Mouse (Mus musculus): ENCODE measurements around the gene Klhdc4. TPM values are rescaled to one million over a fixed set of nuclear protein-coding genes. Genes with fewer than 3 reads are reported as not detected.
A peak's percentile ranks its signal among the peaks of the same experiment; 100 is the strongest.

The Klhdc4 gene
- total RNA-seq, 4 experiments from 2014 or later: 9.9 to 12.4 (median 11.0) TPM

GRCm38 (mm10) chr8:121850018-121850417, 20.6 kb upstream of the Klhdc4 start:
- peak; percentile 46 to 47 for DNase-seq (ENCODE audit: low spot score in 2 of 2)

GRCm38 (mm10) chr8:121849303-121849702, 19.9 kb upstream of the Klhdc4 start:
- no peak for DNase-seq (ENCODE audit: low spot score in 2 of 2)

- no peak for DNase-seq (ENCODE audit: low spot score in 2 of 2)
Measured at GRCm38 (mm10) chr8:121848495-121848894, 19.1 kb upstream of the Klhdc4 start.

DNA sequence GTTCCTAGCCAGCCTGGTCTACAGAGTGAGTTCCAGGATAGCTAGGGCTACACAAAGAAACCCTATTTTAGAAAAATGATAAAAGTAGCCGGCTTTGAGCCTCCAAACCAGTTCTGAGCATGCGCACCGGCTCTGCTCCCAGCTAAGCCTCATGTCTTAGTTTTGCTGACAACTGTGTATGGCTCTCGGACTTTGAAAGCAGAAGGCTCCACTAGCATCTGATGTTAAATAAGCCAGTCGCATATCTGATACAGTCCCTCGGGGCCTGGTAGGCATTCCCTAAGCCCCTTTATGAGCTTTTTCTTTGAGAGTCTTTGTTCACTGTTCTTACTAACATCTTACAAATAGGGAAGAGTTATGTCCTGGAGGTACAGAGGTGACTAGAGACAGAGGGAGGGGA, 18.6 kb upstream of the Klhdc4 start:
- DNase-seq (ENCODE audit: low spot score in 2 of 2): no peak

DNA sequence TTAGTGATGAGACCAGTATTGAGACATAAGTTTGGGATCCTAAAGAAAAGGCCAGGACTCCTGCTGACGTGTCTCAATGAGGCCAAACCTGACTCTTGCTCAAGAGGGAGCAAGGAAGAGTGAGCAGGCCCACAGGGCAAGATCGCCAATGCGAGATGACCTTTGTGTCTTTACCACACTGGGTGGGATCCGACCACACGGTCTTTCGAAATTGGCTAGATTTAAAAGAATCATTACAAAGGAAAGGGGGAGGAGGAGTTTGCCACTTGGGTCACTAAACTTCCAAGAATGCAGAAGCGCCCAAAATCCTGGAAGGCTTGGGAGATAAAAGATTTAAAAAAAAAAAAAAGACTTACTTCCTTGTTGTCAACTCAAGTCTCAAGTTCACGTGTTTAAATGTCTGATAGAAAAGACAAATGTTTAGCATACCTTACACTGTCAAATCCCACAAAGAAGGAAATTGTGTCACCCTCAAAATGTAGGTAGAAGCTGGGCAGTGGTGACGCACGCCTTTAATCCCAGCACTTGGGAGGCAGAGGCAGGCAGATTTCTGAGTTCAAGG, 18.0 kb upstream of the Klhdc4 start:
- DNase-seq (ENCODE audit: low spot score in 2 of 2): no peak

DNA sequence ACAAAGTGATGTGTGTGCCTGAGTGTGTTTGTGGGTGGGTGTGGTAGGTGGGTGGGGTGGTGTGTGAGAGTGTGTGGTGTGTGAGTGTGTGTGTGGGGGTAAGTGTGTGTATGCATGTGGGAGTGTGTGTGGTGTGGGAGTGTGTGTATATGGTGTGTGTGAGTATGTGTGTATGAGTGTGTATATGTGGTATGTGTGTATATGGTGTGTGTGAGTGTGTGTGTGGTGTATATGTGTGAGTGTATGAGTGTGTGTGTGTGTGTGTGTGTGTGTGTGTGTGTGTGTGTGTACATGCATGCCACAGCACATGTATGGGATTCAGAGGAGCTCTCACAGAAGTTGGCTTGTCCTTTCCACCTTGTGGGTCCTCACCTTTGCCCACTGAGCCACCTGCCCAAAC, 17.4 kb upstream of the Klhdc4 start:
- no peak for DNase-seq (ENCODE audit: low spot score in 2 of 2)

- DNase-seq (ENCODE audit: low spot score in 2 of 2): no peak
Measured at GRCm38 (mm10) chr8:121844765-121845164, 15.4 kb upstream of the Klhdc4 start.

DNA sequence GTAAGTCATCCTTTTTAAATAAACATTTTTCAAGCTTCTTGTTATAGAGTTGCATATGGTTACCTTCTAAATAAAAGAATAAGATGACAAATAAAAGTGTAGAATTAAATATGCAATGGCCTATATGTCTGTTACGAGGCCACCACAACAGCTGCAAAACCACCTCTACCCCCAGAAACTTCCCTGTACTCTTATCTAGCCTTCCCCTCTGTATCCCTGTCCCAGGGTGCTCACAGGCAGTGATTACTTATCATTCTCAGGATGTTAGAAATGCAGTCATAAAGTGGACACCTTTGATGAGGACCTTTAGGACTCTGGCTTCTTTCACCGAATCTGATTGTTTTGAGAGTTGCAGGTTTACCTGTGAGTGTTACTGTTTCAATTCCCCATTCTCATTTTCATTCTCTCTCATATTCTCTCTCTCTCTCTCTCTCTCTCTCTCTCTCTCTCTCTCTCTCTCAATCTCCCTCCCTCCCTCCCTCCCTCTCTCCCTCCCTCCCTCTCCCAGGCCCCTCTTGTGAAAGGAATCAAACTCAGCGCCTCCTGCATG, 13.9 kb upstream of the Klhdc4 start:
- no peak for DNase-seq (ENCODE audit: low spot score in 2 of 2)

DNA sequence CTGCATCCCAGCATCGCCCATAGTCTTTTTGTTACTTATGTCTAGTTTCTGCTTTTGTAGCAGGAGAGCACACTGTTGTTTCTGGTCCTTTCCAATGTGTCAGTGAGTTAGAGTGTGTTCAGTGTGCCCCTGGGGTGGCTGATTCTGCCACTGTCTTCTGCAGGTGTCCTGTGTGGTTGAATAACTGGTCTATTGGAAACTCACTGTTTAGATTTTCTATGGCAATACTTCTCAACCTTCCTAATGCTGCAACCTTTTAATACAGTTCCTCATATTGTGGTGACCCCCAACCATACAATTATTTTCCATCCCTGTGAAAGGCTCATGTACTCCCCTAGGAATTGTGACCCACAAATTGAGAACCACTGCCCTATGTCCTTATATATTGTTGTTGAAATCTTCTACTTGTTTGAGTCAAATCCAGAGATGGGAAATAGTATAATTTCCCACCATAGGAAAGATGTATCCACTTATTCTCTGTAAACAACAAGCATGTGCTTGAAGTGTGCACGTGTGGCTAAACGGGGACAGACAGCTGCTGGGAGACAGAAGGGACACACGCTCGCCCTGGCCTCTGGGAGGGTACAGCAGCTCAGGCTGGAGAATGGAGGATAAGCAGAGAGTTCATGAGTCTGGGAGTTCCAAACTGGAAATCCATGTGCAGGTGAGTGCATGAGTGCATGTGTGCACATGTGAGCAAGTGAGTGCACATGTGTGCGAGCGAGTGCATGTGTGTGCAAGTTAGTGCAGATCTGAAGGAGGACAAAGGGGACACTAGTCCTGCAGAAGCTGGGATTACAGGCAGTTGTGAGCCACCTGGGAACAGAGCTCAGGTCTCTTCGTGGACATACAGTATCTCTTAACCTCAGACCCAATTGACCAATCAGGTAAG, 12.9 kb upstream of the Klhdc4 start:
- no peak for DNase-seq (ENCODE audit: low spot score in 2 of 2)

DNA sequence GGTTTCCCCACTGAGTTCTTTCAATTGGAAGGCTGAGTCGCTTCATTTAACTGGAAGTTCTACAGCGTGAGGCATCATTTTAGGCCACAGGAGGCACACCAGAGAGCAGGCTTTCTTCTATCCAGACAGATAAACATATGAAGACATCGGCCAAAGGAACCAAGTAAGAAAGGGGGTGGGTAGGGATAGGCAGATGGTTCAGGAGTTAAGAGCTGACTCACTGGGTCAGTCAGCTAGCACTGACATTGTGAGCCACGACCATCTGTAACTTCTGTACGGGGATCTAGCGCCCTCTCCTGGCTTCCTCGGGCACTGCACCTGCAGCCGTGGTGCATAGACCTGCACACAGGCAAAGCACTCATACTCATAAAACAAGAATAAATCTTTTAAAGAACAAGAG, 11.9 kb upstream of the Klhdc4 start:
- no peak for DNase-seq (ENCODE audit: low spot score in 2 of 2)

GRCm38 (mm10) chr8:121832503-121832902, 3.1 kb upstream of the Klhdc4 start:
- peak; percentile 26 to 42 for DNase-seq (ENCODE audit: low spot score in 2 of 2)

DNA sequence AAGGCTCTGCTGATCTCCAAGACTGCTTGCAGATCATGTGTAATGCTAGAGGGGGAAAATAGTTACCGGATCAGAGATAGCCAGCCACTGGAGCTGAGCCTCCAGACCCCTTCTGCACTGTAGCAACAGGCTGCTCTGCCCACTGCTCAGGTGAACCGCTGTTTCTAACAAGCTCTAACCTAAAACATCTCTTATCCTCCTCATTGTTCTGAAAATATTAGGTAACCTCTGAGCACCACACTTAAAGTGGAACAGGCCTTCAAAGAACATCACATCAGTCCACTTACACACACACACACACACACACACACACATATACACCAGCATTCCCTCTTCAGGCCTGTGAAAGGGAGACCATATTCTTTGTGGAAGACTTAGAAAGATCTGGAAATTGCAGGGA, 2.7 kb upstream of the Klhdc4 start:
- DNase-seq (ENCODE audit: low spot score in 2 of 2): no peak

- no peak for DNase-seq (ENCODE audit: low spot score in 2 of 2)
Measured at GRCm38 (mm10) chr8:121829777-121830362, 501 bp upstream of the Klhdc4 start.

DNA sequence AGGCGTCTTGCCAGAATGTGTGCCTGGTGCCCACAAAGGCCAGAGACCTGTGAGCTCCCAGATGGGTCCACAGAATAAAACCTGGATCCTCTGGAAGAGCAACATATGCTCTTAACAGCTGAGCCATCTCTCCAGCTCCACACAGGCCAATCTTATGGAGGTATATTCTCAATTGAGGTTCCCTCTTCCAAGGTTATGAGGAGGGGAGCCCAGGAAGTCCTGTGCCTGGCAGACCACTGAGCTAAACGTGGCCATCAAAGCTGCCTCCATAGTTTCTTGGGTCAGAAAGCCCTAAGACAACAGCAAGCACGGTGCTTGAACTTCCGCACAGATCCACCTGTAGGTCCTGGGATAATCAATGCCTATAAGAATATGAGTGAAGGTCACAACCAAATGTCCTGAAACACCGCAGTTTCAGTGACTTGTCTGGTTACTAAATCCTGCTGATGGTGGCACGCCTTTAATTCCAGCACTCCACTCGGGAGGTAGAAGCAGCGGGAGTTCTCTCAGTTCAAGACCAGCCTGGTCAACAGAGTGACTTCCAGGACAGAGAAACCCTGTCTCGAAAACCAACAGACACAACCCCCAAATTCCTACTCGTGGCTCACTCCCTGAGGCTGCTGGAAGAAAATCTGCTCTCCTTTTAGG, 869 bp downstream of the Klhdc4 start:
- no peak for DNase-seq (ENCODE audit: low spot score in 2 of 2)

DNA sequence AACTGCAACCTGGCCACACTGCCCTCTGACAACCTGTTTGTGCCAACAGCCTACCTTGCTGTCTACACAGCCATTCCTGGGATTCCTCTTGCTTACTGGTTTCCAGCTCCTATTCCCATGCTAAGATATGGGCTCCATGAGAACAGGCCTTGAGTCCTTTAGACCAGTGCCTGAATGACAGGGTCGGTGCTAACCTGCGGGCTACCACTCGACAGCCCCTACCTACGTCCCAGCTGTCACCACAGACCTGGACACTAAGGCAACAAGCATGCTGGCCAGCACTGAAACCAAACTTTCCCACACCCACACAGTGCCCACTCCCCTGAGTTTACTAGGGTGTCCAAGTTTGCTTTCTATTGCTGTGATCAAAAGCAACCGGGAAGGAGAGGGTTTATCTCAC, 1.6 kb downstream of the Klhdc4 start:
- DNase-seq (ENCODE audit: low spot score in 2 of 2): no peak

GRCm38 (mm10) chr8:121821770-121822169, 7.6 kb downstream of the Klhdc4 start:
- DNase-seq (ENCODE audit: low spot score in 2 of 2): no peak

- DNase-seq (ENCODE audit: low spot score in 2 of 2): no peak
Measured at GRCm38 (mm10) chr8:121821320-121821719, 8.0 kb downstream of the Klhdc4 start.

- no peak for DNase-seq (ENCODE audit: low spot score in 2 of 2)
Measured at GRCm38 (mm10) chr8:121820840-121821239, 8.5 kb downstream of the Klhdc4 start.

DNA sequence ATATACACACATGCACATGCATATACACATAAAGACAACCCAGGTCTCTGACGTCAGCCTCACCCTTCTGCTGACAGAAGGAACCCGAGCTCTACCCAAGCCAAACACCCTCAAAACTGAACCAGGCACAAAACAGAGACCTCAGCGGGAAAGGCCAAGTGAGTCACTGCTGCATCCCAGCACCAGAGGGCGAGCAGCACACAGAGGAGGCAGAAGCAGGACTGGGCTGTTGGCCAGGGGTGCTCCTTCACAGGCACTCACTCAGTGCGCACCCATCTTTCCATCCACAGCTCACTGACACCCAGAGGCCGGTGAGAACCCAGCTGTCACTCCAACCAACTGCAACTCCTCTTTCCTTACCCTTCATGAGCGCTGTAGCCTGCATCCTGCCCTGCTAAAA, 11.1 kb downstream of the Klhdc4 start:
- no peak for DNase-seq (ENCODE audit: low spot score in 2 of 2)

DNA sequence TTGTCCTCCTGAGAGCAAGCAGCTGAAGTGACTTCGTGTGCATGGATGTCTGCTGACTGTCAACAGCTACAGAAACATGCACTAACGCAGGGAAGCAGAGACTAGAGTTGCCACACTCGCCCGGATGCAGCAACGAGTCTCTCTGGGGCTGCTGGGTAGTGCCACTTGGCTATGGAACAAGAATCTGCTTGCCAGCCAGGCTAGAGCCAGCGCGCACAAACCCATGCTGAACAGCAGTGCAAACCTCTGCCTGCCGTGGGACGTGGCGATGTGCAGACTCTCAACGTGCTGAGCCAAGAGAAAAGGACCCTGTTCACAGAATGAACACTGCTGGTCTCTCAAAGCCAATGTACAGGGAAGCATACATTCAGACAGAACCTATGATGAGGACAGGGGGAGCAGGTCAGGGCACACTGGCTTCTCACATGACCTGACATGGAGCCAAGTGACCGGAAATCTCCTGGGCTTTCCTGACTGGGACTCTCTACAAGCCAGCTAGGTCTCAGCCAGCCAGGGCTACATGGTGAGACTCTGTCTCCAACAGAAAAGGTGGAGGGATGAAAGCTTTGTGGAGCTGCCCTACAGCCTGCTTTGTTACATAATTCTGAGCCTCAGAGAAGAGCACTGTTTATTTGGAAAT, 17.3 kb downstream of the Klhdc4 start:
- DNase-seq (ENCODE audit: low spot score in 2 of 2): no peak

GRCm38 (mm10) chr8:121811502-121811901, 17.9 kb downstream of the Klhdc4 start:
- DNase-seq (ENCODE audit: low spot score in 2 of 2): no peak
